Mouse (Mus musculus) midbrain, postnatal 0 days (tissue): ENCODE data around the gene Stpg4. TPM values are rescaled to one million over a fixed set of nuclear protein-coding genes. Genes with fewer than 3 reads are reported as not detected.
A peak's percentile ranks its signal among the peaks of the same experiment; 100 is the strongest.

ENCODE experiments used
- ATAC-seq: fragments of 200-750 bp; cut with Nextera tagmentation; 2 replicates; pipeline ENCODE4 v1.8.0; 2017; ENCODE audit warnings: moderate number of reproducible peaks, mild to moderate bottlenecking, moderate TSS enrichment, moderate library complexity; ENCODE audit not compliant: low FRiP score
- DNase-seq: peaks from one replicate; pipeline ENCODE4 v3.0.0-alpha.2; 2015; ENCODE audit warnings: low spot score
- H3K27ac ChIP-seq: fragments of 300-500 bp; sonication (generic); 2 replicates; pipeline ENCODE4 v1.5.1; 2014; ENCODE audit warnings: low read depth, mild to moderate bottlenecking, low read length, mixed read lengths
- H3K27me3 ChIP-seq: fragments of 300-500 bp; sonication (generic); 2 replicates; pipeline ENCODE4 v1.6.1; 2014; ENCODE audit warnings: low read length, control low read depth, mixed read lengths; ENCODE audit not compliant: insufficient read depth
- H3K36me3 ChIP-seq: fragments of 300-500 bp; sonication (generic); 2 replicates; pipeline ENCODE4 v1.6.1; 2014; ENCODE audit warnings: low read length, control low read depth, mixed read lengths; ENCODE audit not compliant: insufficient read depth
- H3K4me1 ChIP-seq: fragments of 300-500 bp; sonication (generic); 2 replicates; pipeline ENCODE4 v1.6.1; 2014; ENCODE audit warnings: mild to moderate bottlenecking, control low read depth, antibody characterized with exemption, low read length, mixed read lengths; ENCODE audit not compliant: insufficient read depth
- H3K4me2 ChIP-seq: fragments of 300-500 bp; sonication (generic); 2 replicates; pipeline ENCODE4 v1.6.1; 2014; ENCODE audit warnings: low read depth, mild to moderate bottlenecking, low read length, mixed read lengths; ENCODE audit not compliant: poor library complexity, severe bottlenecking
- H3K4me3 ChIP-seq: fragments of 300-500 bp; sonication (generic); 2 replicates; pipeline ENCODE4 v1.5.1; 2014; ENCODE audit warnings: low read depth, mild to moderate bottlenecking, low read length, moderate library complexity
- H3K9ac ChIP-seq: fragments of 300-500 bp; sonication (generic); replicated peaks from 2 replicates; pipeline ENCODE4 v1.6.1; 2014; ENCODE audit warnings: mild to moderate bottlenecking, low read length, moderate library complexity, mixed read lengths; ENCODE audit not compliant: poor library complexity, severe bottlenecking
- H3K9me3 ChIP-seq: fragments of 300-500 bp; sonication (generic); 2 replicates; pipeline ENCODE4 v1.6.1; 2016; ENCODE audit warnings: low read length, control low read depth
- CTCF ChIP-seq: IDR thresholded peaks from 2 replicates; pipeline ENCODE4 v1.5.1; 2016; ENCODE audit warnings: antibody characterized with exemption, mild to moderate bottlenecking
- WGBS: fragments of 180-500 bp; shearing (Covaris S2); extraction: QIAGEN DNeasy Blood & Tissue Kit; methylation state at CpG from one replicate; pipeline ENCODE4 v1.1.7; 2014; 5-methylcytosine and 5-hydroxymethylcytosine counted together
- polyA plus RNA-seq: library from polyadenylated mRNA; unstranded; fragments of >200 nt; fragmentation: Nextera tagmentation; extraction: Ambion mirVana; gene quantifications from 2 replicates; pipeline ENCODE4 v1.2.1, GENCODE M21; 2015
- total RNA-seq: library from RNA; depleted of rRNA; stranded (reverse); fragments of >200 nt; gene quantifications from 2 replicates; pipeline ENCODE4 v1.2.3, GENCODE M21; 2014

The Stpg4 gene
- total and polyA plus RNA-seq, 2 experiments from 2014 or later: 0.28 TPM; not detected in 1

DNA sequence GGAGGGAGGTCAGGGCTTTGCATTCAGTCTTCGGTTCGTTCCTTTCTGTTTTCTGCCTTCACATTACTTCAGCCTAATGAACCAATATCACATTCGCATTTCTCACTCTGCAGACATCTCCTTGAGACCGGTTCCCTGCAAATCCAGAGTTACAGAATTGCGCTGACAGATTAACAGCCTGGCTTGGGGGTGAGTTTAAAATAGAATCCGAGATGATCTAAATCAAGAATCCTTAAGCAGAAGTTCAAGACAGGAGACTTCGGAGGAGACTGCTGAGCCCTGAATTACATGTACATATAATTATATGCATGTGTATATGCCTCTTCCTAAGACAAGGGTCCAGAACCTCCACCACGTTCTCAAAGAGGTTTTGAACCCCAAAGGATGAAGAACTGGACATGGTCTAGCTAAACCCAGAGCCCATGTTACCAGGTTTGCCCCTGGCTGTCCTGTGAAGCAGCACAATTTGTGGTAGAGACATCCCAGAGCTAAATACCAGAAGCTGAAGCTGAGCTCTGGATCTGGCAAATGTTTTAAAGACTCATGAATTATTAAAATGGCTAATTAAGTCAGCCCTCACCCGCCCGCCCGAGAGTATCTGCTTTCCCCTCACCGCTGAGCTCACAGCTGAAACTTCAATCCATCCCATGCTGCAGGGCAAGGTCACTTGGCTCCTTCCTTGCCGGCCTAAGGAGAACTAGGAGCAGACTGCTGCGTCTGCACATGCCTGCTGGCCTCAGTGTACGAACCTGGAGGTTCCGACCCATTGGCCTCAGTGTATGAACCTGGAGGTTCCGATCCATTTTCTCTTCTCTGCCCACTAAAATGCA, 33.3 kb upstream of the Stpg4 start:
- WGBS: 22% methylated on average over 17 of the region's 17 CpGs
- H3K27me3 ChIP-seq: no peaks in the 10 kb centered on the region
- H3K4me1 ChIP-seq: peaks cover 16% of the 10 kb centered on the region
- DNase-seq: peak; percentile 35
- H3K27ac ChIP-seq: peak overlapping the region; percentile 38; the same call in 1 of the 2 replicates
- H3K9me3 ChIP-seq: no peaks in the 10 kb centered on the region
- H3K9ac ChIP-seq: no peak overlapping the region
- H3K4me2 ChIP-seq: peak overlapping the region; percentile 28; the same call in 1 of the 2 replicates
- H3K4me3 ChIP-seq: no peak overlapping the region
- 0 out of 2 replicates have a peak, but pooled peaks have one; percentile 38 for ATAC-seq
- no peaks in the 10 kb centered on the region for H3K36me3 ChIP-seq
- TF ChIP-seq CTCF: no peak

GRCm38 (mm10) chr17:87459750-87460668, 32.5 kb upstream of the Stpg4 start:
- Histone ChIP-seq H3K4me3 (no peak overlapping the region), H3K27me3 (no peaks in the 10 kb centered on the region), H3K4me1 (peaks cover 16% of the 10 kb centered on the region), H3K36me3 (no peaks in the 10 kb centered on the region), H3K27ac (peak overlapping the region; percentile 38; the same call in 1 of the 2 replicates), H3K9me3 (no peaks in the 10 kb centered on the region), H3K9ac (no peak overlapping the region), H3K4me2 (peak overlapping the region; percentile 28; the same call in 1 of the 2 replicates)
- WGBS: 22% methylated on average over 14 of the region's 14 CpGs
- ATAC-seq: no peak
- DNase-seq: peak; percentile 47
- no peak for TF ChIP-seq CTCF

DNA sequence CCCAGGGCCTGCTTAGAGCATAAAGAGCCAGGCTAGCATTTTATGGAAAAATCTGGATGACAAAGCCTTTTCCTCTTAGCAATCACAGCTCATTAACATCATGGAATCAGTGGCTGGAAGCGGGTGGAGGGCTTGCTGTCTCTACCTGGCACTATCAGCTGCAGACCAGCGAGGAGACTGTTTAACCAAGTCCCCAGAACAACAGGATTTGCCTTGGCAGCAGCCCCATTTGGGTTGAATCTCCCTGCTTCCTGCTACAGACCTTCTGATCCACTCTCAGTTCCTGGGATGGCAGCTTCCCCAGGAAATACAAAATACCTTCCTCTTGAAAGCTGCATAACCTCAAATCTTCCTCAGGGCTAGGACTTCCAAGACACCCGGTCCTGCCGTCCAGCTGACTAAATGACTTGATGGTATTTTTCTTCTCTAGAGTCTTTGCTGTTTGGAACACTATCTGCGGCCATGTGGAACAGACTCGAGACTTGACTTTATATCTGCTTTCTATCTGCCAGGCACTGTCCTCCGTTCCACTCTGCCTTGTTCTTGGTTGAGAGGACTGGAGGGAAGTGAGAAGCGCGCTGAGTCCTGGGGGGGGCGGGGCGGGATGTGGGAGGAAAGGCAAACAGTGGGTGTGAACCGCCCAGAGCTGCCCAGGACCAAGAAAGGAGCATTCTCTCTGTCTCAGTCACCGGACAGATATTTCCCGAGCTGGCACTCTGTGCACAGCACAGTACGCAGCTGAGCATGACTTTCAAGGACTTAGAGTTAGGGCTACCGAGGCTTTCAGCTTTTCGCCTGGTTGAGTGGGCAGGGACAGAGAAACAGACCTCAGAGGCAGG, 31.6 kb upstream of the Stpg4 start:
- DNase-seq: peak; percentile 65
- no peak for ATAC-seq
- Histone ChIP-seq H3K4me1 (peaks cover 16% of the 10 kb centered on the region), H3K36me3 (no peaks in the 10 kb centered on the region), H3K27ac (0 out of 2 replicates have a peak overlapping the region, but pooled peaks have one; percentile 43), H3K9me3 (no peaks in the 10 kb centered on the region), H3K4me3 (no peak overlapping the region), H3K27me3 (no peaks in the 10 kb centered on the region), H3K9ac (no peak overlapping the region), H3K4me2 (0 out of 2 replicates have a peak overlapping the region, but pooled peaks have one; percentile 2)
- TF ChIP-seq CTCF: no peak
- WGBS: 13% methylated on average over 15 of the region's 17 CpGs

GRCm38 (mm10) chr17:87457961-87458360, 30.4 kb upstream of the Stpg4 start:
- H3K27me3 ChIP-seq: no peaks in the 10 kb centered on the region
- H3K9me3 ChIP-seq: no peaks in the 10 kb centered on the region
- DNase-seq: no peak
- no peak for TF ChIP-seq CTCF
- no peak overlapping the region for H3K9ac ChIP-seq
- H3K4me1 ChIP-seq: peaks cover 16% of the 10 kb centered on the region
- no peaks in the 10 kb centered on the region for H3K36me3 ChIP-seq
- ATAC-seq: no peak
- WGBS: 56% methylated on average over 7 of the region's 7 CpGs
- H3K4me2 ChIP-seq: no peak overlapping the region
- H3K27ac ChIP-seq: no peak overlapping the region
- no peak overlapping the region for H3K4me3 ChIP-seq

GRCm38 (mm10) chr17:87454121-87454520, 26.6 kb upstream of the Stpg4 start:
- TF ChIP-seq CTCF: no peak
- Histone ChIP-seq H3K9me3 (no peaks in the 10 kb centered on the region), H3K9ac (no peak overlapping the region), H3K4me3 (no peak overlapping the region), H3K4me1 (peaks cover 4% of the 10 kb centered on the region; the same call in 1 of the 2 replicates), H3K36me3 (no peaks in the 10 kb centered on the region), H3K27ac (no peak overlapping the region), H3K27me3 (no peaks in the 10 kb centered on the region), H3K4me2 (no peak overlapping the region)
- 87% methylated on average over 3 of the region's 3 CpGs for WGBS
- no peak for DNase-seq
- ATAC-seq: no peak
